Mouse (Mus musculus) cerebellum, adult 2 months (tissue): Measurements from ENCODE around the gene Sh3bgrl.

ENCODE experiments used
- CTCF ChIP-seq: fragments of 200-500 bp; IDR thresholded peaks from 2 replicates; pipeline ENCODE4 v1.5.1; 2011; ENCODE audit warnings: low read depth, mild to moderate bottlenecking, control low read depth, low read length, moderate library complexity, borderline replicate concordance; ENCODE audit not compliant: insufficient read depth
- POLR2A ChIP-seq: fragments of 200-500 bp; IDR thresholded peaks from 2 replicates; pipeline ENCODE4 v1.6.1; 2011; ENCODE audit warnings: low read length, control low read depth, borderline replicate concordance; ENCODE audit not compliant: insufficient read depth

- no peak for TF ChIP-seq CTCF
- TF ChIP-seq POLR2A = no peak
These were observed 79.9 kb downstream of the Sh3bgrl start for GRCm38 (mm10) chrX:109175038-109175437.
